Mouse (Mus musculus): ENCODE results near the gene Sec14l5. TPM values are rescaled to one million over a fixed set of nuclear protein-coding genes. Genes with fewer than 3 reads are reported as not detected.
"Not testable (repeated sequence)": the region's sequence is repeated elsewhere in the genome, so short reads cannot be mapped to it uniquely, and the experiment has no call there.

Sec14l5 gene
- total RNA-seq, 2 experiments from 2014 or later = 2.4 to 3.4 TPM

DNA sequence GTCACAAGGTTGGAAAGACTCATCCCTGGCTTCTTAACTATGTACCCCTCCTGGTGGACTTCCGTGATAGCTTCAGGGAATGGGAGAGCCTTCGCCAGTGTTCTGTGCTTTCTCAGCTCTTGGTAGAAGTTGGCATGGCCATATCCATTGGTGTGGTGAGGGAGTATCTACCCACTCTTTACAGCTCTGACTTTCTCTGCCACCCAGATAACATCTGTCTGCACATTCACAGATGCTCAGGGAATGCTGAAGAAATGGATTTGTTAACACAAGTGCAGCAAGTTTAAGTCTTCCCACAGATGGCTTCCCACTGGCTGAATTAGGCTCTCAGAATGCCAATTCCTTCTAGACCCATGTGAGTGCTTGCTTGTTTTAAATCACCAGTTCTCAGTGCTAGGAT is 67.2 kb downstream of the Sec14l5 start:
- no peak for DNase-seq (ENCODE audit: low spot score in 2 of 2)

DNA sequence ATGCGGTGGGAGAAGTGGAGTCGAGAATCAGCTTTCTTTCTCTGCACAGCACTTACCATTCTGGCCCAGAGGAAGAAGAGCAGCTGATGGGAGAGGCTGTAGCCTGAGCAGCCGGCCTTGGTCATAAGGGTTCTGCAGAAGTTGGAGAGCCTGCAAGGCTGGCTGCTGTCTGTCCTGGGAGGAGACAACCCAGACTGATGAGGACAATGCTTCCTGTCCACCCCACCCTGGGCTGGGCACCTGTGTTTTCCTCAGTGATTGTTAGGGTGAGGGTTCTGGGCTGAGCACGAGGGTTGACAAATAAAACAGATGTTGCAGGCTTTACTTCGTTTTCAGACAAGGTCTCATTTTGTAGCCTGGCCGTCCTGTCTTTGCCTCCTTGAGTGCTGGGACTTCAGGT is 69.8 kb downstream of the Sec14l5 start:
- DNase-seq (ENCODE audit: low spot score in 2 of 2) = no peak

DNA sequence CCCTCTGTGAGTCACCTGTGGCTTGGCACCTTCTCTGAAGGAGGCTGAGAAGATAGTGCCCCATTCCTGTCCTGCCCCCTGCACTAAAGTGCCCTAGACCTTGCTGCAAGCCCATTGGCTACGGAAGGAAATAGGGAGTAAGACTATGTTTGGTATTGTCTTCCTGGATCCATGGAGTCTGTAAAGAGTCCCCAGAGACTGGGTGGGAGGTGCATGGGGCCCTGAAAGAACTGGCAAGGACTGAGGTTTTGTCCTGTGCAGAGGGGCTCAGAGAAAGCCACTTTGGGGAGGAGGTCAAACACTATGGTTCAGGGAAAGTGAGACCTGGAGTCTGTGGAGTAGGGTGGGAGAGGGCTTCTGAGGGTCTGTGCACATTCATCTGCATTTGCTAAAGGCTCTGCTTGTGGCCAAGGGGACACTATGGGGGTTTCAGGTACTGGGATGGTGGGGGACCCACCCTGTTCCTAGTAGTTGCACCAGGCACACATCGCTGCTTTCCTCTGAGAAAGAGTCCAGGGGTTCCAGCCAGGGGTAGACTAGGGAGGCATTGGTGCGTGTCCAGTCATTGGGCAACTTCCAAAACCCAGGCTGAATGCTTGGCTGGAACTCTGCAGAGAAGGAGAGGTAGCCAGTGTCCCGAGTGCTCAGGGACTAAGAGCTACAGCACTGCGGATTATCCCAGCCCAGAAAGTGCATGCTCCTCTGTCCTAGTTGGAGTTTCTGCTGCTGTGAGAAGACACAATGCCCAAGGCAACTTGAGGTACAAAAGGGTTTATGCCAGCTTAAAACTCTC is 70.6 kb downstream of the Sec14l5 start:
- DNase-seq (ENCODE audit: low spot score in 2 of 2) = no peak

DNA sequence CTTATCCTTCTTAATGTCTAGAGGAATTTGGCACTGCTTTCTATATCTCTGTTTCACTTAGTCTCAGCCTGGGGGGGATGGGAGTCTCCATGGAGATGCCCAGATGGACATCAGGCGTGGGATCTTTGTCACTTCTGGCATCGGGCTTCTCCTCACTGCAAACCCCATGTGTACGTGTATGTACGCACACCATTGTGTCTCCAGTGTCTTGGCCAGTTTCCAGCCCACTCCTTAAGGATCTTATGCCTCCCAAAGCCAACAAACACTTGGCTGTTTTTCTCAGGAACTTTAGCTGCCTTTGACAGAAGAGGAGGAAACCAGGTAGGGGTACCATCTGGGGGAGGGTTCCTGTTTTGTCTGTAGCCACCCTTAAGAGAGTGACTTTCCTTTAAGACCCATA is 74.5 kb downstream of the Sec14l5 start:
- DNase-seq (ENCODE audit: low spot score in 2 of 2) = no peak

DNA sequence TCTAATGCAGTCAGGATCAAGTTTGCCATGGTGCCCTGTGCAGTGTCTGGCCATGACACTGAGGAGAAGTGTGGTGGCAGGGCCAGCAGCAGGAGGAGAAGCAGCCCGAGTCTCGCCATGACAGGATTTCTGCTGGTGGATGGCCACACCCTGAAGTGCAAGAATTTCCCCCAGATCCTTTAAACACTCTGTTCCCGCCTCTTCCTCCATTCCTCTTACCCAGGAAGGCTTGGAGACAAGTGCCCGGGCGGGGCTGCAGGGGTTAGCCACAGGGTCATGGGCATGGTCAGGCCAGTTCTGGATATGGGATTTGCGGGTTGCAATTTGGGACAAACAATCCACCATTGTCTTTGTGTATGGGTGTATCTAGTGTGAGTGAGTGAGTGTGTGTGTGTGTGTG is 75.2 kb downstream of the Sec14l5 start, which contains the start of gene AU021092:
AU021092 (minus strand) TSS at position 160 of the 400 bp plus-strand sequence.
- no peak for DNase-seq (ENCODE audit: low spot score in 2 of 2)

DNA sequence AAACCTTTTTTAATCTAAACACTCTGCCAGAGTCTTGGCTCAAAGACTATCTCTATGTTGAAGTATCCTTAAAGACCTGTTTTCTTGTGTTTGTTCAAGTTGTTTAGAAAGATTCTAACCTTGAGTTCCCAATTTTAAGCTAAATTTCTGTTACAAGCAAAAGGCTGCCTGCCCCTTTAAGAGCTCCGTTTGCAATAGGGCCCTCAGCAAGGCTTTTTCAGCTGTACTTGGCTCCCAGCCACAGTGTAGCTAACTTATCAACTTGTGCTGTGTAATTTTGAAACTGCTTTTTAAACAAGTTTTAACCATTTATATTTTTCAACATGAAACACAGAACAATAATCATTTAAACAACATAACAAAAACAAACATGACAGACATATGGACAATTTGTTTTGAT is 79.6 kb downstream of the Sec14l5 start:
- not testable (repeated sequence) for DNase-seq (ENCODE audit: low spot score in 2 of 2)

DNA sequence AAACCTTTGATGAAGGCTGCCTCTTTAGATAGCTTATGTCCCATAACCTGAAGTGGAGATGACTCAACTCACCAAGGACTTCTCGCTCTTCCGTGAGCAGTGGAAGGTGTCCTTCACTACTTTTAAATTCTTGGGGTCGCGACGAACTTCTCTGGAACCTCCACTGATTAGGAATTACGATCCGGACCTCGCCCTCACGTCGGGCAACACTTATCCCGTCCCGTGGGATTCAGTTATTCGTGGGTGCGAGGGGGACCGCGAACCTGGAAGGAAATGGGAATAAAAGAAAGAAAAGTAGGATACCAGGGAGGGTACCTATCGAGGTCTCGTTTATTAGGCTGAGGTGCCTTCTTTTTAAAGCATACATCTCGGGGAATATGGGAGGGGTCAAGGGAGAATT is 80.6 kb downstream of the Sec14l5 start:
- DNase-seq (ENCODE audit: low spot score in 2 of 2) = not testable (repeated sequence)

DNA sequence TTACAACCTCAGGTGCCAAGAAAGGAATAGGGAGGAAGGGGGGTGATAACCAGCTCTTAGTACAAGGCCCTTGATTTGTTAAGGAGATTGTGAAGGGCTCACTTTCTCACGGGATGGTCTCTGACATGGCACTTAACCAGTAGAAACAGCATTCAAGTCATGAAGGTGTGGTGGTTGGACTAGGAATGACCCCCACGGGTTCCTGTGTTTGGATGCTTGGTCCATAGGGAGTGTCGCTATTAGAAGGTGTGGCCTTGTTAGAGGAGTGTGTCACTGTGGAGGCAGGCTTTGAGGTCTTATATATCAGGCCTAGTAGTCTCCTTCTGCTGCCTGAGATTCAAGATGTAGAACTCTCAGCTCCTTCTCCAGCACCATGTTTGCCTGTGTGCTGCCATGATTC is 81.2 kb downstream of the Sec14l5 start:
- not testable (repeated sequence) for DNase-seq (ENCODE audit: low spot score in 2 of 2)

DNA sequence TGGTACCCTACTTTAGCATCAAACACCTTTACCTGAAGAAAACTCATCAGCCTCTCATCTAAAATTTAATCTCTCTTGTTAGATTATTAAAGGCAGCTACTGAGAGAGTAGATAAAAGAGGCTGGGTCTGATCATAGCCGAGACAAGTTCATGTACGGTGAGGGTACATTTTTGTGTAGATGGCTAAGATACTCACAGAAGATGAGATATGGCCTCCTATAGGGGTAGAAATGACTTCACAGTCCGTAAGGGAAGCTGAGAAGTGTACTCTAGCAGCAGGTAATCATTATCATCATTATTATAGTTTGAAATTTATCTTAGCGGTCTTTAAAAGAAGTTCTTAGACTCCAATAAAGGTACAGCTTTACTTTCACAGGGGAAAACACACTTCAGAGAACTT is 86.1 kb downstream of the Sec14l5 start:
- DNase-seq (ENCODE audit: low spot score in 2 of 2) = no peak

DNA sequence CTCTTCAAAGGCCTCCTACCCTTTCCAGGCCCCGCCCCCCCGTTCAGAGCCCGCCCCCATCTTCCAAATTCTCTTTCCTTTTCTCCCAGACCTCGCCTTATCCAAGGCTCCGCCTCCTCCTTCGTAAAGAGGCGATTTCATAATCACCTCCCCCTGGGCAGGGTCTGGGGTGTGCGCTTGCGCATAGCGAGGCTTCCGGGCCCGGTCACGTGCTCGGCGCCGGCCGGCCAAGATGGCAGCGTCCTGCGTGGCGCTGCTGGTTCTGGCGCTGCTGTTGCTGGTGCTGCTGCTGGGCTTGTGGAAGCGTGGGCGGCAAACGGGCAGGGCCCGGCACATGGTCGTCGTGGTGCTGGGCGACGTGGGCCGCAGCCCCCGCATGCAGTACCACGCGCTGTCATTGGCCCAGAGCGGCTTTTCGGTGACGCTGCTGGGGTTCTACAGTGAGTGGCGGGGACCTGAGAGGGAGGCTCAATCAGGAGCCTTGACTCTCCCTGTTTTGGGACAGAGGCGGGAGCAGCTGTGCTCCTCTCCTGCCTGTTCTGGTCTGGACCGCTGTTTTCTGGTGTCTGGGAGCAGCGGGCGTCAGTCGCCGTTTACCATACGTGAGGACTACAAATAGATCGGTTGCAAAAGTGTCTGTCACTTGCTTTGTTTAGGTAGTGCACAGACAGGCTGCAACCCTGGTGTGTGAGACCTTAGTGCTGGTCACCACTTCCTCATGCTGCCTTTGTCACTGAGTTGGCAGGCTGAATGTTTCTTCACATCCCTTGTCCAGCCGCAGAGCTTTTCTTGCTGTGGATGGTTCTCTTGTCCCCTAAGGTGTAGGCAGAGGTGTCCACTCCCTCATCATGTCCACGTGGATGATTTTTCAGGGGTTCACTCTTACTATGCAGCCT is 86.8 kb downstream of the Sec14l5 start, which contains the start of gene Alg1:
Alg1 (plus strand) TSS at position 204 of the 896 bp plus-strand sequence.
- DNase-seq (ENCODE audit: low spot score in 2 of 2) = peak; percentile 91 to 94

Small RNAs within 50 kb of the gene (microRNA-seq; reads per million reads assigned to microRNA genes)
- gene Gm23689 = 0 reads per million in 2 experiments
- 0 reads per million in 2 experiments for gene Gm26095
- 0 reads per million in 2 experiments for gene Mir6364

Other genes with a start within 250 kb of the Sec14l5 start
- gene Nudt16l1, start 208.3 kb upstream of the Sec14l5 start, total RNA-seq (2021) = 10 to 100 TPM; 75.5 to 77.1 TPM
- gene Anks3, start 182.9 kb upstream of the Sec14l5 start, total RNA-seq (2021) = 10 to 100 TPM; 57.1 to 58.6 TPM
- not detected for gene Sept12, start 149.3 kb upstream of the Sec14l5 start, total RNA-seq (2021)
- gene Smim22, start 139.8 kb upstream of the Sec14l5 start, total RNA-seq (2021) = not detected
- gene Rogdi, start 133.6 kb upstream of the Sec14l5 start, total RNA-seq (2021) = 100 to 1,000 TPM; 280 to 286 TPM
- 100 to 1,000 TPM; 132 to 134 TPM for gene Glyr1, start 97.2 kb upstream of the Sec14l5 start, total RNA-seq (2021)
- gene Ubn1, start 97.1 kb upstream of the Sec14l5 start, total RNA-seq (2021) = 10 to 100 TPM; 40.1 to 40.6 TPM
- under 1 TPM; 0.91 to 0.99 TPM for gene Ppl, start 14.7 kb upstream of the Sec14l5 start, total RNA-seq (2021)
- gene Nagpa, start 56.9 kb downstream of the Sec14l5 start, total RNA-seq (2021) = 1 to 10 TPM; 8.8 to 9.4 TPM
- gene AU021092, start 75.2 kb downstream of the Sec14l5 start, total RNA-seq (2021) = 1 to 10 TPM; 9.6 to 9.8 TPM
- gene Alg1, start 86.5 kb downstream of the Sec14l5 start, total RNA-seq (2021) = 10 to 100 TPM; 25.6 to 30.7 TPM
- gene Eef2kmt, start 108.9 kb downstream of the Sec14l5 start, total RNA-seq (2021) = 1 to 10 TPM; 3.6 to 4.0 TPM

Measured in layer of hippocampus, postnatal 14 days (tissue).